Mouse (Mus musculus): ENCODE data around the gene Gan. TPM values are rescaled to one million over a fixed set of nuclear protein-coding genes. Genes with fewer than 3 reads are reported as not detected.

Gene Gan
- polyA plus RNA-seq, 1 experiment from 2014 or later, result 1.7 TPM

DNA sequence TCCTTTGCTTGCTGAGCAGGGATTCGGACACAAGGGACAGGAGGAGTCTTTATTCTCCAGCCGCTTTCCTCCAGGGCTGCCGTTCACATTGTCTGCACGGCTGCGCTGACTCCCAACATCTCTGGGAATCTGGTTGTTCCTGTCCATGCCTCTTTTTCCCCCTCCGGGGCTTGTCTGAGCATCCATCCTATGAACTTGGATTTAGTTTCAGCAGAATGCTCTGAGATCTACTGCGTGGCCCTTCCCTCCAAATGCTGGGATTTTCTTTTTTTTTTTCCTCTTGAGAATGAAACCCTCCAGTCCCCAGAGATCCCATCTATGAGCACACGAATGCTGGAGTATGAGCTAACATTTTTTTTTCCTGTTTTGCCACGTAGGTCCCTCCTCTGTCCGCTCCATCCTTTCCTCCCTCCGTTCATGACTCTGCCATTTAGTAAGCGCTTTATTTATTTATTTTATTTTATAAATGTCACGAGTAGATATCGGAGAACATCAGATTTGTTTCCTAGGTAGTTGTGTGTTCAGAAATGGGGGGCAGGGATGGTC, 103.1 kb downstream of the Gan start:
- Histone ChIP-seq H3K27ac (ENCODE audit: low read depth, low read length) (no peak overlapping the region), H3K4me3 (ENCODE audit: low read depth, low read length) (no peak overlapping the region), H3K9me3 (replicated peaks; ENCODE audit: control insufficient read depth, low read length) (no peaks in the 10 kb centered on the region), H3K9ac (ENCODE audit: low read depth, low read length) (no peak overlapping the region), H3K4me2 (peak overlapping the region; percentile 2; the same call in 1 of the 2 replicates), H3K4me1 (ENCODE audit: control insufficient read depth, insufficient read depth, low read length) (peaks cover 52% of the 10 kb centered on the region), H3K27me3 (ENCODE audit: control insufficient read depth, insufficient read depth, low read length) (no peaks in the 10 kb centered on the region), H3K36me3 (ENCODE audit: control insufficient read depth, insufficient read depth, low read length) (no peaks in the 10 kb centered on the region)
- no peak for ATAC-seq (replicated peaks; ENCODE audit: insufficient number of reproducible peaks, low FRiP score, low TSS enrichment)
- WGBS (ENCODE audit: insufficient replicate concordance), result 51% methylated on average over 14 of the region's 14 CpGs

- Histone ChIP-seq H3K36me3 (ENCODE audit: control insufficient read depth, insufficient read depth, low read length) (no peaks in the 10 kb centered on the region), H3K9me3 (replicated peaks; ENCODE audit: control insufficient read depth, low read length) (no peaks in the 10 kb centered on the region), H3K4me1 (ENCODE audit: control insufficient read depth, insufficient read depth, low read length) (peaks cover 50% of the 10 kb centered on the region), H3K4me3 (ENCODE audit: low read depth, low read length) (no peak overlapping the region), H3K4me2 (peak overlapping the region; percentile 16), H3K27ac (ENCODE audit: low read depth, low read length) (no peak overlapping the region), H3K9ac (ENCODE audit: low read depth, low read length) (no peak overlapping the region), H3K27me3 (ENCODE audit: control insufficient read depth, insufficient read depth, low read length) (no peaks in the 10 kb centered on the region)
- WGBS (ENCODE audit: insufficient replicate concordance), result 39% methylated on average over 9 of the region's 9 CpGs
- no peak for ATAC-seq (replicated peaks; ENCODE audit: insufficient number of reproducible peaks, low FRiP score, low TSS enrichment)
Measured at GRCm38 (mm10) chr8:117261702-117262101, 103.8 kb downstream of the Gan start.

- H3K27me3 ChIP-seq (ENCODE audit: control insufficient read depth, insufficient read depth, low read length), result no peaks in the 10 kb centered on the region
- H3K4me3 ChIP-seq (ENCODE audit: low read depth, low read length), result no peak overlapping the region
- H3K4me2 ChIP-seq, result no peak overlapping the region
- H3K4me1 ChIP-seq (ENCODE audit: control insufficient read depth, insufficient read depth, low read length), result peaks cover 54% of the 10 kb centered on the region
- ATAC-seq (replicated peaks; ENCODE audit: insufficient number of reproducible peaks, low FRiP score, low TSS enrichment), result no peak
- no peak overlapping the region for H3K27ac ChIP-seq (ENCODE audit: low read depth, low read length)
- H3K36me3 ChIP-seq (ENCODE audit: control insufficient read depth, insufficient read depth, low read length), result no peaks in the 10 kb centered on the region
- no peak overlapping the region for H3K9ac ChIP-seq (ENCODE audit: low read depth, low read length)
- WGBS (ENCODE audit: insufficient replicate concordance), result 48% methylated on average over 8 of the region's 8 CpGs
- H3K9me3 ChIP-seq (replicated peaks; ENCODE audit: control insufficient read depth, low read length), result no peaks in the 10 kb centered on the region
Measured at GRCm38 (mm10) chr8:117262685-117263084, 104.8 kb downstream of the Gan start.

GRCm38 (mm10) chr8:117263442-117263841, 105.5 kb downstream of the Gan start:
- Histone ChIP-seq H3K9me3 (replicated peaks; ENCODE audit: control insufficient read depth, low read length) (no peaks in the 10 kb centered on the region), H3K4me3 (ENCODE audit: low read depth, low read length) (no peak overlapping the region), H3K4me1 (ENCODE audit: control insufficient read depth, insufficient read depth, low read length) (peaks cover 52% of the 10 kb centered on the region), H3K36me3 (ENCODE audit: control insufficient read depth, insufficient read depth, low read length) (no peaks in the 10 kb centered on the region), H3K27me3 (ENCODE audit: control insufficient read depth, insufficient read depth, low read length) (no peaks in the 10 kb centered on the region), H3K27ac (ENCODE audit: low read depth, low read length) (no peak overlapping the region), H3K4me2 (no peak overlapping the region), H3K9ac (ENCODE audit: low read depth, low read length) (no peak overlapping the region)
- no peak for ATAC-seq (replicated peaks; ENCODE audit: insufficient number of reproducible peaks, low FRiP score, low TSS enrichment)
- WGBS (ENCODE audit: insufficient replicate concordance), result 17% methylated on average over 6 of the region's 6 CpGs

- Histone ChIP-seq H3K9me3 (replicated peaks; ENCODE audit: control insufficient read depth, low read length) (no peaks in the 10 kb centered on the region), H3K27ac (ENCODE audit: low read depth, low read length) (no peak overlapping the region), H3K27me3 (ENCODE audit: control insufficient read depth, insufficient read depth, low read length) (no peaks in the 10 kb centered on the region), H3K4me2 (no peak overlapping the region), H3K9ac (ENCODE audit: low read depth, low read length) (no peak overlapping the region), H3K4me1 (ENCODE audit: control insufficient read depth, insufficient read depth, low read length) (peaks cover 35% of the 10 kb centered on the region), H3K36me3 (ENCODE audit: control insufficient read depth, insufficient read depth, low read length) (no peaks in the 10 kb centered on the region), H3K4me3 (ENCODE audit: low read depth, low read length) (no peak overlapping the region)
- ATAC-seq (replicated peaks; ENCODE audit: insufficient number of reproducible peaks, low FRiP score, low TSS enrichment), result no peak
- 89% methylated on average over 5 of the region's 5 CpGs for WGBS (ENCODE audit: insufficient replicate concordance)
Measured at GRCm38 (mm10) chr8:117265079-117265478, 107.1 kb downstream of the Gan start.

Other genes starting within 250 kb of the Gan start
- gene Cmc2, start 236.7 kb upstream of the Gan start, polyA plus RNA-seq (2014; fragmentation: Nextera tagmentation; extraction: Ambion mirVana), result 102 and 113 TPM in 2 replicates
- 32.8 and 34.0 TPM in 2 replicates for gene Cenpn, start 236.4 kb upstream of the Gan start, polyA plus RNA-seq (2014; fragmentation: Nextera tagmentation; extraction: Ambion mirVana)
- gene Atmin, start 214.7 kb upstream of the Gan start, polyA plus RNA-seq (2014; fragmentation: Nextera tagmentation; extraction: Ambion mirVana), result 8.9 and 10.5 TPM in 2 replicates
- 0.66 and 0.83 TPM in 2 replicates for gene 1700030J22Rik, start 179.2 kb upstream of the Gan start, polyA plus RNA-seq (2014; fragmentation: Nextera tagmentation; extraction: Ambion mirVana)
- 91.7 and 95.2 TPM in 2 replicates for gene Gcsh, start 164.6 kb upstream of the Gan start, polyA plus RNA-seq (2014; fragmentation: Nextera tagmentation; extraction: Ambion mirVana)
- gene Pkd1l2, start 75.7 kb upstream of the Gan start, polyA plus RNA-seq (2014; fragmentation: Nextera tagmentation; extraction: Ambion mirVana), result 0.03 TPM in 1 of 2 replicates, not detected in the other
- 0.08 and 0.49 TPM in 2 replicates for gene Bco1, start 62.3 kb upstream of the Gan start, polyA plus RNA-seq (2014; fragmentation: Nextera tagmentation; extraction: Ambion mirVana)
- 8.6 and 9.2 TPM in 2 replicates for gene Cmip, start 98.9 kb downstream of the Gan start, polyA plus RNA-seq (2014; fragmentation: Nextera tagmentation; extraction: Ambion mirVana)

Measured in heart, embryonic 11.5 days (tissue).